Mouse (Mus musculus) midbrain, postnatal 0 days (tissue): ENCODE measurements around the gene Dph2. TPM values are rescaled to one million over a fixed set of nuclear protein-coding genes. Genes with fewer than 3 reads are reported as not detected.

ENCODE experiments used
- ATAC-seq: fragments of 200-750 bp; cut with Nextera tagmentation; 2 replicates; pipeline ENCODE4 v1.8.0; 2017; ENCODE audit warnings: moderate number of reproducible peaks, mild to moderate bottlenecking, moderate TSS enrichment, moderate library complexity; ENCODE audit not compliant: low FRiP score
- DNase-seq: peaks from one replicate; pipeline ENCODE4 v3.0.0-alpha.2; 2015; ENCODE audit warnings: low spot score
- H3K27ac ChIP-seq: fragments of 300-500 bp; sonication (generic); 2 replicates; pipeline ENCODE4 v1.5.1; 2014; ENCODE audit warnings: low read depth, mild to moderate bottlenecking, low read length, mixed read lengths
- H3K27me3 ChIP-seq: fragments of 300-500 bp; sonication (generic); 2 replicates; pipeline ENCODE4 v1.6.1; 2014; ENCODE audit warnings: low read length, control low read depth, mixed read lengths; ENCODE audit not compliant: insufficient read depth
- H3K36me3 ChIP-seq: fragments of 300-500 bp; sonication (generic); 2 replicates; pipeline ENCODE4 v1.6.1; 2014; ENCODE audit warnings: low read length, control low read depth, mixed read lengths; ENCODE audit not compliant: insufficient read depth
- H3K4me1 ChIP-seq: fragments of 300-500 bp; sonication (generic); 2 replicates; pipeline ENCODE4 v1.6.1; 2014; ENCODE audit warnings: mild to moderate bottlenecking, control low read depth, antibody characterized with exemption, low read length, mixed read lengths; ENCODE audit not compliant: insufficient read depth
- H3K4me2 ChIP-seq: fragments of 300-500 bp; sonication (generic); 2 replicates; pipeline ENCODE4 v1.6.1; 2014; ENCODE audit warnings: low read depth, mild to moderate bottlenecking, low read length, mixed read lengths; ENCODE audit not compliant: poor library complexity, severe bottlenecking
- H3K4me3 ChIP-seq: fragments of 300-500 bp; sonication (generic); 2 replicates; pipeline ENCODE4 v1.5.1; 2014; ENCODE audit warnings: low read depth, mild to moderate bottlenecking, low read length, moderate library complexity
- H3K9ac ChIP-seq: fragments of 300-500 bp; sonication (generic); replicated peaks from 2 replicates; pipeline ENCODE4 v1.6.1; 2014; ENCODE audit warnings: mild to moderate bottlenecking, low read length, moderate library complexity, mixed read lengths; ENCODE audit not compliant: poor library complexity, severe bottlenecking
- H3K9me3 ChIP-seq: fragments of 300-500 bp; sonication (generic); 2 replicates; pipeline ENCODE4 v1.6.1; 2016; ENCODE audit warnings: low read length, control low read depth
- CTCF ChIP-seq: IDR thresholded peaks from 2 replicates; pipeline ENCODE4 v1.5.1; 2016; ENCODE audit warnings: antibody characterized with exemption, mild to moderate bottlenecking
- WGBS: fragments of 180-500 bp; shearing (Covaris S2); extraction: QIAGEN DNeasy Blood & Tissue Kit; methylation state at CpG from one replicate; pipeline ENCODE4 v1.1.7; 2014; 5-methylcytosine and 5-hydroxymethylcytosine counted together
- polyA plus RNA-seq: library from polyadenylated mRNA; unstranded; fragments of >200 nt; fragmentation: Nextera tagmentation; extraction: Ambion mirVana; gene quantifications from 2 replicates; pipeline ENCODE4 v1.2.1, GENCODE M21; 2015
- total RNA-seq: library from RNA; depleted of rRNA; stranded (reverse); fragments of >200 nt; gene quantifications from 2 replicates; pipeline ENCODE4 v1.2.3, GENCODE M21; 2014

Gene Dph2
- total and polyA plus RNA-seq, 2 experiments from 2014 or later: 13.3 to 13.8 TPM

DNA sequence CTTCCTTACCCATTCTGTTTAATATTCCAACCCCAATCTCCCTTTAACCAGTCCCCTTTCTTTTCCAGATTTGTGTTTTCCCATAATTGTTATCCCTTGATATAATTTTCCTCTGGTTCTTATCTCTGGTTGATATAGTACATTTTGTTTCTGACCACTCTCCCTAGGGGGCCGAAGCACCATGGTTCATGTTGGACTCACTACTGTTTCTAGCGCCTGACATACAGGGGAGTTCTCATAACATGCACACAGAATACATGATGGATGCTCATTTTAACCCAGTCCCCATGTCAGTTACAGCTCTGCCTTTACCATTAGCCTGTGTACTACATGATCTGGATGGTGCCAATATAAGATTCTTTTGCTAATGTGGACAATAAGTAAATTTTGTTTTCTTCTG, 3.9 kb downstream of the Dph2 start:
- peak overlapping the region; percentile 94; the same call in 1 of the 2 replicates for H3K4me3 ChIP-seq
- whole genome bisulfite sequencing: 80% methylated on average over 2 of the region's 2 CpGs
- no peak for ATAC-seq

DNA sequence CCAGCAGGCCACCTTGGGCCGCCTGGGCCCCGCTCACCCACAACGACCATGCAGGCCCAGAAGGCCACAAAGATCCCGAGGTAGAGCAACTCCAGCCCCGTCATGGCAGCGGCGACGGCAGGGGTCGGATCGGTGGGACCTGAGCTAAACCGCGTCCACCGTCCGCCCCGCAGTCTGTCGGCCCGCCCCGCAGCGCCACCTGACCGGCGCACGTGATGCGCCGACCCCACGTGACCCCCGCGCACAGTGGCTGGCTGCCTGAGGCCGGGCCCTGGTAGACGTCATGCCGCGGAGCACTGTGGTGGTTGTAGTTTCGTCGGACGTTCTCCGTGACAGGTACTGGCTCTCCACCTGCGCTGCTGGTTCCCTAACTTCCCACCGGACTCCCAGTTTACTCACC, 4.7 kb downstream of the Dph2 start, which contains the start of gene Atp6v0b:
Gene Atp6v0b (minus strand): TSS at position 201 of the 400 bp plus-strand sequence.
- no peaks in the 10 kb centered on the region for H3K27me3 ChIP-seq
- H3K4me1 ChIP-seq: peaks cover 17% of the 10 kb centered on the region
- peak within 1 kb of the TSS; percentile 97 for H3K9ac ChIP-seq
- peak within 1 kb of the TSS; percentile 94 for H3K4me3 ChIP-seq
- no peak for TF ChIP-seq CTCF
- no peaks in the 10 kb centered on the region for H3K9me3 ChIP-seq
- ATAC-seq (peak; percentile 90), DNase-seq (peak; percentile 94)
- H3K27ac ChIP-seq: peak within 1 kb of the TSS; percentile 62
- WGBS: 0% methylated on average over 34 of the region's 37 CpGs
- H3K36me3 ChIP-seq: peaks cover 22% of the 10 kb centered on the region
- peak within 1 kb of the TSS; percentile 89 for H3K4me2 ChIP-seq

More for the DNA sequence above, 3.9 kb downstream of the Dph2 start:
- DNase-seq: no peak
- peak overlapping the region; percentile 89; the same call in 1 of the 2 replicates for H3K4me2 ChIP-seq
- H3K27ac ChIP-seq: no peak overlapping the region
- peaks cover 22% of the 10 kb centered on the region for H3K36me3 ChIP-seq
- H3K4me1 ChIP-seq: peaks cover 17% of the 10 kb centered on the region
- H3K27me3 ChIP-seq: no peaks in the 10 kb centered on the region
- H3K9me3 ChIP-seq: no peaks in the 10 kb centered on the region
- peak overlapping the region; percentile 97 for H3K9ac ChIP-seq
- TF ChIP-seq CTCF: no peak

DNA sequence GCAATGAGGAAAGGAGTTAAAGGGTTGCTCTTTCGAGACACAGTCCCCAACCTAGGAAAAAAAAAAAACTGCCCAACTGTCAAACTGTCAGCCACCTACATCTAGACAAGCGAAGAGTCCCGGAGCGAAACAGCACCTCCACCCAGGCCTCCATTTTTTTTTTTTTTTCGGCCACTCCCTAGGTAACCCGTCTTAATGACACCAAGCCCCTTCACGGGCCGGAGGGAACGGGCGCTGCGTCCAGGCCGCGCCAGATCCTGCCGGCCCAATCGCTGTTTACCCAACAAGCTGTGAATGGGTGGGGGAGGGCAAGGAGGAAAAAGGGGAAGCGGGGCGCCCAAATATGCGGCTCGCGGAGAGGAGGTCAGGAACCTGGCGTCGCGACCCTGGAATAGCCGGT, 5.2 kb downstream of the Dph2 start:
- 4% methylated on average over 24 of the region's 24 CpGs for WGBS
- peak overlapping the region; percentile 94 for H3K4me3 ChIP-seq
- peak; percentile 0; the same call in 1 of the 2 replicates for ATAC-seq
- peak overlapping the region; percentile 62 for H3K27ac ChIP-seq
- no peaks in the 10 kb centered on the region for H3K27me3 ChIP-seq
- no peaks in the 10 kb centered on the region for H3K9me3 ChIP-seq
- peaks cover 22% of the 10 kb centered on the region for H3K36me3 ChIP-seq
- H3K4me1 ChIP-seq: peaks cover 22% of the 10 kb centered on the region
- DNase-seq: no peak
- H3K9ac ChIP-seq: peak overlapping the region; percentile 97
- peak overlapping the region; percentile 89 for H3K4me2 ChIP-seq
- TF ChIP-seq CTCF: no peak

DNA sequence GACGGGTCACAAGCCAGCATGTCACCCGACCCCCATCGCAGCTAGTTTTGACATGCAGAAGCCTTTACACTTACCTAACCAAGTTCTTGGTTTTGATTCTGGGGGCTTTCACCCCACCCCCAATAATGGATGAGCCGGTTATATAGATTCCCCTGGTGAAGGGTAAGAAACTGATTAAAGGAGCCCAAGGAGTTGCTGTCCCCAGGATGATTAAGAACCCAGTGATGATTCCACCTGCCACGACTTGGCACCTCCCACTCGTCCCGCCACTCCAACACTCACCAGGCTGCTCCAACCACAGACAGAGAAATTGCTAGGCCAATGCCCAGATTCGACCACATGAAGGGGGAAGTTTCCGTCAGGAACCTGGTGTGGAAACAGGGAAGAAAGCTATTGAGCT, 5.8 kb downstream of the Dph2 start:
- WGBS: 86% methylated on average over 9 of the region's 9 CpGs
- Histone ChIP-seq H3K4me2 (peak overlapping the region; percentile 89), H3K4me3 (peak overlapping the region; percentile 94), H3K9me3 (no peaks in the 10 kb centered on the region), H3K27me3 (no peaks in the 10 kb centered on the region), H3K9ac (peak overlapping the region; percentile 97; the same call in 1 of the 2 replicates), H3K4me1 (peaks cover 19% of the 10 kb centered on the region), H3K36me3 (peaks cover 29% of the 10 kb centered on the region), H3K27ac (no peak overlapping the region)
- ATAC-seq (no peak), DNase-seq (no peak)
- TF ChIP-seq CTCF: no peak

DNA sequence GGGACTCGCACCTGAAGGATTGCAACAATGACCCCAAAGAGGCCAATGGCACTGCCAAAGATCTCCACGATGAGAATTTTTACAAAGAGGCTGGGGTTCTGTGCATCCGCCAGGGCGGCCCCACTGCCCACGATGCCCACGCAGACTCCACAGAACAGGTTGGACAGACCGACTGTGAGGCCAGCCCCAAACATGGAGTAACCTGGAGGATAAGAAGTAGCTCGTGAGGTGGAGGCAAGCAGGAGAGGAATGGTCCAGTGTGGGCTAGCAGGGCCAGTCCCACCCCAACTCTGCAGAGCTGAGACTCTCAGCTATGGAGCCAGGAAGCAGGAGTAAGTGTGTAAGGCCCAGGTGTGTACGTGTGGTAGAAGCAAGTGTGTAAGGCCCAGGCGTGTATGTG, 6.7 kb downstream of the Dph2 start:
- Histone ChIP-seq H3K27me3 (no peaks in the 10 kb centered on the region), H3K36me3 (peaks cover 34% of the 10 kb centered on the region), H3K4me2 (no peak overlapping the region), H3K4me3 (no peak overlapping the region), H3K4me1 (peaks cover 19% of the 10 kb centered on the region), H3K27ac (no peak overlapping the region), H3K9me3 (no peaks in the 10 kb centered on the region), H3K9ac (no peak overlapping the region)
- TF ChIP-seq CTCF: no peak
- no peak for DNase-seq
- ATAC-seq: no peak
- WGBS: 95% methylated on average over 10 of the region's 10 CpGs

DNA sequence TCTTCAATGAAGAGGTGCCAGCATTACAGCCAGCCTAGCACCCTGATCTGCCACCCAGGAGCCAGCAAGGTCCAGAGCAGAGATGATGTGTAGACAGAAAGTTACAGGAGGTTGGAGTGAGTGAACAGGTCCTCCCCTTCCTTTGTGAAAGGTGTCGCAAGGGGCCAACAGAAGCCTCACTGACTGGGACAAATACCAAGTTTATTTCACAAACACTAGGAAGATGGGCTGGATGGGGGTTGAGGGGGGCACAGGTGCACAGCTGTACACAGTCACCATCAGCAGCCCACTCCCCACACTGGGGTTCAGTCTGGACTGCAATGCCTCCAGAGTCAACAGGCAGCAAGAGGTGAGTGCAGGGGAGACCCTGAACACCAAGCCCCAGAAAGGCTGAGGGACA, 7.7 kb downstream of the Dph2 start:
- H3K4me3 ChIP-seq: peak overlapping the region; percentile 64
- H3K27ac ChIP-seq: no peak overlapping the region
- no peaks in the 10 kb centered on the region for H3K9me3 ChIP-seq
- H3K4me1 ChIP-seq: peaks cover 19% of the 10 kb centered on the region
- WGBS: 88% methylated on average over 1 of the region's 1 CpGs
- ATAC-seq (no peak), DNase-seq (no peak)
- peak overlapping the region; percentile 13; the same call in 1 of the 2 replicates for H3K9ac ChIP-seq
- peaks cover 30% of the 10 kb centered on the region for H3K36me3 ChIP-seq
- H3K4me2 ChIP-seq: peak overlapping the region; percentile 94
- no peak for TF ChIP-seq CTCF
- no peaks in the 10 kb centered on the region for H3K27me3 ChIP-seq
